Mouse (Mus musculus) G1E (cell line): ENCODE measurements around the gene Med20.

Experiments used
- CTCF ChIP-seq: IDR thresholded peaks from 2 replicates; pipeline ENCODE4 v1.5.1; 2012; ENCODE audit warnings: low read depth, low read length, inconsistent platforms, mixed read lengths
- GATA1 ChIP-seq: IDR thresholded peaks from 2 replicates; pipeline ENCODE4 v1.6.1; 2012; ENCODE audit warnings: borderline replicate concordance, low read length, inconsistent platforms, mixed read lengths
- GATA2 ChIP-seq: IDR thresholded peaks from 2 replicates; pipeline ENCODE4 v1.6.1; 2012; ENCODE audit warnings: low read depth, low read length, inconsistent platforms, borderline replicate concordance
- POLR2AphosphoS5 ChIP-seq: IDR thresholded peaks from 2 replicates; pipeline ENCODE4 v1.6.1; 2012; ENCODE audit warnings: low read depth, low read length, inconsistent platforms; ENCODE audit not compliant: insufficient replicate concordance
- TAL1 ChIP-seq: conservative IDR thresholded peaks from 2 replicates; pipeline ENCODE4 v1.6.1; 2012; ENCODE audit warnings: low read depth, low read length, inconsistent platforms, mixed read lengths

DNA sequence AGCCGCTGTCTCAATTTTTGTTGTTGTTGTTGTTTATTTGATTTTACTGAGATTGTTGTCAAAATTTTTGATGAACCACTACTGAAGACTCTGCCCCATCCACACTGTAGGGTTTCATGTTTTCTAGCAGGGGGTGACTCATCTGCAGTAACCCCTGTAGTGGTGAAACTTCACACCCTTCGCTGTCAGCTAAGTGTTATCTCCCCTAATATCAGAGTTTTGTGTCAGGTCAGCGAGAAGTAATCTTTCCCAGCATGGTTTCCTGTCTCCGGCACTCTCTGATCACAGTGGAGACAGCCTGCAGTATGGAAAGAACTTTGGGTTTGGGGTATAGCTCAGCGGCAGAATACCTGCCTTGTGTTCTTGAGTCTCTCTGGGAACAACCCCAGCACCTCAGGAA, 46.8 kb upstream of the Med20 start:
- TF ChIP-seq CTCF: no peak
- TF ChIP-seq TAL1: no peak
- no peak for TF ChIP-seq POLR2AphosphoS5
- no peak for TF ChIP-seq GATA1
- no peak for TF ChIP-seq GATA2
